Mouse (Mus musculus): ENCODE measurements around the gene Ttyh2. TPM values are rescaled to one million over a fixed set of nuclear protein-coding genes. Genes with fewer than 3 reads are reported as not detected.

Gene Ttyh2
- total and polyA plus RNA-seq, 3 experiments, result 0.38 to 2.9 (median 0.74) TPM

DNA sequence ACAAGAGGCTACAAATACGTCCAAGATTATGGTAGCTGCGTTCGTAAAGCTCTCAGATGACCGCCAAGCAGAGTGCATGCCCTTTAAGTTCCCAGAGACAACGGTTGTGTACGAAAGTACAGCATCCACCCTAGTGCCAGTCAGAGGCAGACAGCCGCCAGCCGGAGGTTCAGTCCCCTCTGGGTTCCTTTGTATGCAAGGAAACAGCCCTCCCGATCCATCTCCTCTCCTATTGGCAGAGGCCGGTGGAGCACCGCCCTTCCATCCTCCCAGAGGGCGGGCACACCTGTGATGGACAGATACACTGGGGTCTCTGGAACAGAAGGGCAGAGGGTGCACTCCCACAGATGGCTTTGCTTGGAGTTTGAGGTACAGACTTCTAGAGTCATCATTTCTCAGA lies 33.0 kb upstream of the Ttyh2 start:
- TF ChIP-seq POLR2AphosphoS5 (IDR thresholded peaks at IDR 0.05; ENCODE audit: insufficient replicate concordance, low read depth, low read length), result no peak
- TF ChIP-seq CTCF (IDR thresholded peaks at IDR 0.05; ENCODE audit: low read depth, low read length), result no peak
- no peak for TF ChIP-seq GATA1 (IDR thresholded peaks at IDR 0.05; ENCODE audit: borderline replicate concordance, low read length)
- no peak for TF ChIP-seq GATA2 (IDR thresholded peaks at IDR 0.05; ENCODE audit: borderline replicate concordance, low read depth, low read length)
- no peak for TF ChIP-seq TAL1 (conservative IDR thresholded peaks at IDR 0.05; ENCODE audit: low read depth, low read length)
- no peaks in the 10 kb centered on the region for H3K27me3 ChIP-seq (ENCODE audit: insufficient read depth, low read length)
- ATAC-seq (ENCODE audit: extremely low read depth, insufficient number of reproducible peaks, low FRiP score, poor library complexity, severe bottlenecking) (no peak), DNase-seq (ENCODE audit: low spot score) (no peak)
- no peak overlapping the region for H3K4me3 ChIP-seq (ENCODE audit: low read depth, low read length)
- no peaks in the 10 kb centered on the region for H3K4me1 ChIP-seq (ENCODE audit: insufficient read depth, low read depth, low read length)
- H3K36me3 ChIP-seq (replicated peaks), result no peaks in the 10 kb centered on the region
- H3K9me3 ChIP-seq (replicated peaks), result peaks cover 59% of the 10 kb centered on the region

- Histone ChIP-seq H3K9me3 (replicated peaks) (peaks cover 54% of the 10 kb centered on the region), H3K4me1 (ENCODE audit: insufficient read depth, low read depth, low read length) (no peaks in the 10 kb centered on the region), H3K36me3 (replicated peaks) (no peaks in the 10 kb centered on the region), H3K4me3 (ENCODE audit: low read depth, low read length) (no peak overlapping the region), H3K27me3 (ENCODE audit: insufficient read depth, low read length) (no peaks in the 10 kb centered on the region)
- no peak for TF ChIP-seq TAL1 (conservative IDR thresholded peaks at IDR 0.05; ENCODE audit: low read depth, low read length)
- no peak for TF ChIP-seq GATA2 (IDR thresholded peaks at IDR 0.05; ENCODE audit: borderline replicate concordance, low read depth, low read length)
- TF ChIP-seq GATA1 (IDR thresholded peaks at IDR 0.05; ENCODE audit: borderline replicate concordance, low read length), result no peak
- TF ChIP-seq CTCF (IDR thresholded peaks at IDR 0.05; ENCODE audit: low read depth, low read length), result no peak
- TF ChIP-seq POLR2AphosphoS5 (IDR thresholded peaks at IDR 0.05; ENCODE audit: insufficient replicate concordance, low read depth, low read length), result no peak
- ATAC-seq (ENCODE audit: extremely low read depth, insufficient number of reproducible peaks, low FRiP score, poor library complexity, severe bottlenecking) (no peak), DNase-seq (ENCODE audit: low spot score) (no peak)
Measured at GRCm38 (mm10) chr11:114642926-114643325, 32.3 kb upstream of the Ttyh2 start.

GRCm38 (mm10) chr11:114644122-114644521 lies 31.1 kb upstream of the Ttyh2 start:
- ATAC-seq (ENCODE audit: extremely low read depth, insufficient number of reproducible peaks, low FRiP score, poor library complexity, severe bottlenecking) (no peak), DNase-seq (ENCODE audit: low spot score) (no peak)
- H3K9me3 ChIP-seq (replicated peaks), result peaks cover 53% of the 10 kb centered on the region
- H3K4me3 ChIP-seq (ENCODE audit: low read depth, low read length), result no peak overlapping the region
- H3K27me3 ChIP-seq (ENCODE audit: insufficient read depth, low read length), result no peaks in the 10 kb centered on the region
- TF ChIP-seq CTCF (IDR thresholded peaks at IDR 0.05; ENCODE audit: low read depth, low read length), result no peak
- TF ChIP-seq TAL1 (conservative IDR thresholded peaks at IDR 0.05; ENCODE audit: low read depth, low read length), result no peak
- no peaks in the 10 kb centered on the region for H3K36me3 ChIP-seq (replicated peaks)
- no peaks in the 10 kb centered on the region for H3K4me1 ChIP-seq (ENCODE audit: insufficient read depth, low read depth, low read length)

GRCm38 (mm10) chr11:114649510-114649909 lies 25.7 kb upstream of the Ttyh2 start:
- Histone ChIP-seq H3K9me3 (replicated peaks) (peaks cover 44% of the 10 kb centered on the region), H3K4me3 (ENCODE audit: low read depth, low read length) (no peak overlapping the region), H3K36me3 (replicated peaks) (no peaks in the 10 kb centered on the region), H3K27me3 (ENCODE audit: insufficient read depth, low read length) (no peaks in the 10 kb centered on the region), H3K4me1 (ENCODE audit: insufficient read depth, low read depth, low read length) (no peaks in the 10 kb centered on the region)
- ATAC-seq (ENCODE audit: extremely low read depth, insufficient number of reproducible peaks, low FRiP score, poor library complexity, severe bottlenecking) (no peak), DNase-seq (ENCODE audit: low spot score) (no peak)
- TF ChIP-seq CTCF (IDR thresholded peaks at IDR 0.05; ENCODE audit: low read depth, low read length) (no peak), GATA2 (IDR thresholded peaks at IDR 0.05; ENCODE audit: borderline replicate concordance, low read depth, low read length) (no peak), POLR2AphosphoS5 (IDR thresholded peaks at IDR 0.05; ENCODE audit: insufficient replicate concordance, low read depth, low read length) (no peak), TAL1 (conservative IDR thresholded peaks at IDR 0.05; ENCODE audit: low read depth, low read length) (no peak), GATA1 (IDR thresholded peaks at IDR 0.05; ENCODE audit: borderline replicate concordance, low read length) (no peak)

DNA sequence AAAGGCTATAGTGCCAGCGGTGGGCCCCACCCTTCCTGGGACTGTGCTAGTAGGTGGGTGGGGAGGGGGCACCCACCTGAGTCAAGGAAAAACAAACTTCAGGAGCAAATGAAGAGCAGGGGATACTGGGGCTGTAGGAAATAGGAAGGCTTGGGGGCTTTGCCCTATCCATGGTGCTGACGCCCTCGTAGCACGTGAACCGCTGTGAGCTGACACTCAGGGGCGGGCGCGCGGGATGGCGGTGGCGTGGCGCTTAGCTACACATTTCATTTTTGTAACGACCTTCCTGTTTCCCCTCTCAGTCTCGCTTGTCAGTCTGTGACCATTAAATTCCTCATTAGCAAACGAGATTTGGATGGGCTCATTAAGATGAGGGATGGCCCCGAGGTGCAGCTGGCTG lies 22.7 kb upstream of the Ttyh2 start:
- no peak for ATAC-seq (ENCODE audit: extremely low read depth, insufficient number of reproducible peaks, low FRiP score, poor library complexity, severe bottlenecking)
- Histone ChIP-seq H3K4me1 (ENCODE audit: insufficient read depth, low read depth, low read length) (no peaks in the 10 kb centered on the region), H3K27me3 (ENCODE audit: insufficient read depth, low read length) (no peaks in the 10 kb centered on the region), H3K4me3 (ENCODE audit: low read depth, low read length) (no peak overlapping the region), H3K9me3 (replicated peaks) (peaks cover 47% of the 10 kb centered on the region), H3K36me3 (replicated peaks) (no peaks in the 10 kb centered on the region)
- no peak for DNase-seq (ENCODE audit: low spot score)
- TF ChIP-seq POLR2AphosphoS5 (IDR thresholded peaks at IDR 0.05; ENCODE audit: insufficient replicate concordance, low read depth, low read length) (no peak), GATA2 (IDR thresholded peaks at IDR 0.05; ENCODE audit: borderline replicate concordance, low read depth, low read length) (no peak), TAL1 (conservative IDR thresholded peaks at IDR 0.05; ENCODE audit: low read depth, low read length) (no peak), CTCF (IDR thresholded peaks at IDR 0.05; ENCODE audit: low read depth, low read length) (no peak), GATA1 (IDR thresholded peaks at IDR 0.05; ENCODE audit: borderline replicate concordance, low read length) (no peak)

GRCm38 (mm10) chr11:114653664-114654063 lies 21.6 kb upstream of the Ttyh2 start:
- no peaks in the 10 kb centered on the region for H3K27me3 ChIP-seq (ENCODE audit: insufficient read depth, low read length)
- DNase-seq (ENCODE audit: low spot score) (no peak), ATAC-seq (ENCODE audit: extremely low read depth, insufficient number of reproducible peaks, low FRiP score, poor library complexity, severe bottlenecking) (no peak)
- no peaks in the 10 kb centered on the region for H3K36me3 ChIP-seq (replicated peaks)
- peaks cover 47% of the 10 kb centered on the region for H3K9me3 ChIP-seq (replicated peaks)
- no peaks in the 10 kb centered on the region for H3K4me1 ChIP-seq (ENCODE audit: insufficient read depth, low read depth, low read length)
- TF ChIP-seq POLR2AphosphoS5 (IDR thresholded peaks at IDR 0.05; ENCODE audit: insufficient replicate concordance, low read depth, low read length), result no peak
- TF ChIP-seq TAL1 (conservative IDR thresholded peaks at IDR 0.05; ENCODE audit: low read depth, low read length), result no peak
- TF ChIP-seq CTCF (IDR thresholded peaks at IDR 0.05; ENCODE audit: low read depth, low read length), result no peak
- TF ChIP-seq GATA1 (IDR thresholded peaks at IDR 0.05; ENCODE audit: borderline replicate concordance, low read length), result no peak
- TF ChIP-seq GATA2 (IDR thresholded peaks at IDR 0.05; ENCODE audit: borderline replicate concordance, low read depth, low read length), result no peak
- H3K4me3 ChIP-seq (ENCODE audit: low read depth, low read length), result no peak overlapping the region

- no peaks in the 10 kb centered on the region for H3K36me3 ChIP-seq (replicated peaks)
- H3K4me1 ChIP-seq (ENCODE audit: insufficient read depth, low read depth, low read length), result no peaks in the 10 kb centered on the region
- ATAC-seq (ENCODE audit: extremely low read depth, insufficient number of reproducible peaks, low FRiP score, poor library complexity, severe bottlenecking) (no peak), DNase-seq (ENCODE audit: low spot score) (no peak)
- H3K27me3 ChIP-seq (ENCODE audit: insufficient read depth, low read length), result no peaks in the 10 kb centered on the region
- H3K4me3 ChIP-seq (ENCODE audit: low read depth, low read length), result no peak overlapping the region
- TF ChIP-seq POLR2AphosphoS5 (IDR thresholded peaks at IDR 0.05; ENCODE audit: insufficient replicate concordance, low read depth, low read length), result no peak
- peaks cover 50% of the 10 kb centered on the region for H3K9me3 ChIP-seq (replicated peaks)
Measured at GRCm38 (mm10) chr11:114654552-114654951, 20.7 kb upstream of the Ttyh2 start.
